Mouse (Mus musculus): ENCODE data around the gene Wnt3a.

DNA sequence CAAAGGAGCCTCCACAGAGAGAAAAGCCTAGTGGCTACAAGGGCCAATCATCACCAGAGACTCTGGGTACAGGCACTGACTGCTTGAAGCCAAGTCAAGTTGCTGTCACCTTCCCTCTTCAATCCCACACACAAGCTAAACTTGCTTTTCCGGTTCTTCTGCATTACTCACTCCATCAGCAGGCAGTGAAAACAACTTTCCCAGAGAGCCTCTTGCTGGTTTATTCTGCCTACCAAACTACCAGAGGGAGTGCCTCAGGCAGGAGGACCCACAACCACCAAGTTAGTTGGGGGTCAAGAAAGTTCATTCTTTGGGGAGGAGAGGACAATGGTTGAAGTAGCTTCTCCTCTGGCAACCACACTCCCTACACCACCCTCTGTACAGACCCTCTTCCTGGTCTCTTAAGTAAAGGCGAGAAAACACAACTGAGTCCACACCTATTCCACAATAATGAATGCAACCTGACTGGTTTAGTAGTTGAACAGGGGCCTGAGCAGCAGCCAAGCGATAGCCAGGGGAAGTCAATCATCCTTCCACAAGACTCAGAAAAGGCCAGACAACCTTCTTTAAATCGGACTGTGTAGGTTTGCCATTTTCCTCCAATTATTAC, 72.1 kb downstream of the Wnt3a start:
- TF ChIP-seq CTCF (IDR thresholded peaks at IDR 0.05; ENCODE audit: extremely low read depth, insufficient read length, insufficient replicate concordance, low read depth, low read length): no peak
- no peak for TF ChIP-seq POLR2A (IDR thresholded peaks at IDR 0.05; ENCODE audit: low read depth, low read length)

Measured in small intestine, adult 2 months (tissue).